Mouse (Mus musculus) stomach, embryonic 14.5 days (tissue): ENCODE measurements around the gene Tapt1. TPM values are rescaled to one million over a fixed set of nuclear protein-coding genes. Genes with fewer than 3 reads are reported as not detected.
"Not testable (repeated sequence)": the region's sequence is repeated elsewhere in the genome, so short reads cannot be mapped to it uniquely, and the experiment has no call there.

Source experiments
- ATAC-seq: fragments of 200-750 bp; cut with Nextera tagmentation; 2 replicates; pipeline ENCODE4 v1.8.0; 2017; ENCODE audit warnings: low read depth, moderate TSS enrichment; ENCODE audit not compliant: insufficient number of reproducible peaks, insufficient read depth, low FRiP score
- H3K27ac ChIP-seq: fragments of 300-500 bp; sonication (generic); 2 replicates; pipeline ENCODE4 v1.5.1; 2014; ENCODE audit warnings: mild to moderate bottlenecking, low read length, moderate library complexity, mixed read lengths
- H3K27me3 ChIP-seq: fragments of 300-500 bp; sonication (generic); 2 replicates; pipeline ENCODE4 v1.6.1; 2014; ENCODE audit warnings: low read length, control low read depth, mixed read lengths; ENCODE audit not compliant: control insufficient read depth, insufficient read depth
- H3K36me3 ChIP-seq: fragments of 300-500 bp; sonication (generic); 2 replicates; pipeline ENCODE4 v1.6.1; 2014; ENCODE audit warnings: mild to moderate bottlenecking, control low read depth, low read length, moderate library complexity, mixed read lengths; ENCODE audit not compliant: control insufficient read depth, insufficient read depth
- H3K4me1 ChIP-seq: fragments of 300-500 bp; sonication (generic); 2 replicates; pipeline ENCODE4 v1.6.1; 2014; ENCODE audit warnings: low read length, control low read depth, mixed read lengths; ENCODE audit not compliant: control insufficient read depth, insufficient read depth
- H3K4me2 ChIP-seq: fragments of 300-500 bp; sonication (generic); replicated peaks from 2 replicates; pipeline ENCODE4 v1.6.1; 2014; ENCODE audit warnings: low read depth, low read length, control low read depth
- H3K4me3 ChIP-seq: fragments of 300-500 bp; sonication (generic); 2 replicates; pipeline ENCODE4 v1.5.1; 2014; ENCODE audit warnings: low read depth, low read length, control low read depth
- H3K9ac ChIP-seq: fragments of 300-500 bp; sonication (generic); replicated peaks from 2 replicates; pipeline ENCODE4 v1.6.1; 2014; ENCODE audit warnings: low read depth, mild to moderate bottlenecking, control low read depth, low read length, moderate library complexity, mixed read lengths
- H3K9me3 ChIP-seq: fragments of 300-500 bp; sonication (generic); 2 replicates; pipeline ENCODE4 v1.6.1; 2016; ENCODE audit warnings: low read depth, low read length, control low read depth; ENCODE audit not compliant: control insufficient read depth
- WGBS: fragments of 180-500 bp; shearing (Covaris S2); extraction: QIAGEN DNeasy Blood & Tissue Kit; methylation state at CpG from one replicate; pipeline ENCODE4 v1.1.7; 2014; 5-methylcytosine and 5-hydroxymethylcytosine counted together
- polyA plus RNA-seq: library from polyadenylated mRNA; unstranded; fragments of >200 nt; fragmentation: Nextera tagmentation; extraction: Ambion mirVana; gene quantifications from 2 replicates; pipeline ENCODE4 v1.2.1, GENCODE M21; 2014

The Tapt1 gene
- polyA plus RNA-seq = 34.0 and 38.1 TPM in 2 replicates

GRCm38 (mm10) chr5:44226521-44227461, at the start of gene Tapt1:
Tapt1 (minus strand) TSS chr5:44226626.
- H3K4me3 ChIP-seq = peak within 1 kb of the TSS; percentile 87
- under 1% methylated on average over 78 of the region's 121 CpGs for WGBS
- no peaks in the 10 kb centered on the region for H3K36me3 ChIP-seq
- no peaks in the 10 kb centered on the region for H3K9me3 ChIP-seq
- H3K27me3 ChIP-seq = no peaks in the 10 kb centered on the region
- peak within 1 kb of the TSS; percentile 84 for H3K4me2 ChIP-seq
- peaks cover 15% of the 10 kb centered on the region; the same call in 1 of the 2 replicates for H3K4me1 ChIP-seq
- H3K27ac ChIP-seq = peak within 1 kb of the TSS; percentile 87
- peak; percentile 96 for ATAC-seq
- peak within 1 kb of the TSS; percentile 96 for H3K9ac ChIP-seq

- no peak overlapping the region for H3K9ac ChIP-seq
- WGBS = 77% methylated on average over 4 of the region's 4 CpGs
- H3K4me1 ChIP-seq = no peaks in the 10 kb centered on the region
- H3K4me2 ChIP-seq = no peak overlapping the region
- H3K9me3 ChIP-seq = no peaks in the 10 kb centered on the region
- no peaks in the 10 kb centered on the region for H3K36me3 ChIP-seq
- H3K4me3 ChIP-seq = no peak overlapping the region
- no peak for ATAC-seq
- no peak overlapping the region for H3K27ac ChIP-seq
- H3K27me3 ChIP-seq = no peaks in the 10 kb centered on the region
Measured at GRCm38 (mm10) chr5:44271564-44271963, 45.1 kb upstream of the Tapt1 start.

- H3K9me3 ChIP-seq = not testable (repeated sequence)
Measured at GRCm38 (mm10) chr5:44268524-44268923, 42.1 kb upstream of the Tapt1 start.

GRCm38 (mm10) chr5:44261691-44262090, 35.3 kb upstream of the Tapt1 start:
- ATAC-seq = no peak
- WGBS = 67% methylated on average over 5 of the region's 5 CpGs

More at GRCm38 (mm10) chr5:44268524-44268923, 42.1 kb upstream of the Tapt1 start:
- not testable (repeated sequence) for H3K36me3 ChIP-seq, H3K4me1 ChIP-seq, H3K4me2 ChIP-seq, H3K9ac ChIP-seq, H3K4me3 ChIP-seq, H3K27ac ChIP-seq, ATAC-seq, H3K27me3 ChIP-seq
- 48% methylated on average over 2 of the region's 3 CpGs for WGBS

GRCm38 (mm10) chr5:44261172-44261571, 34.7 kb upstream of the Tapt1 start:
- H3K4me2 ChIP-seq = no peak overlapping the region
- no peak overlapping the region for H3K27ac ChIP-seq
- H3K4me1 ChIP-seq = no peaks in the 10 kb centered on the region
- no peaks in the 10 kb centered on the region for H3K27me3 ChIP-seq
- no peaks in the 10 kb centered on the region for H3K9me3 ChIP-seq
- no peak overlapping the region for H3K4me3 ChIP-seq
- H3K9ac ChIP-seq = no peak overlapping the region
- ATAC-seq = no peak
- H3K36me3 ChIP-seq = no peaks in the 10 kb centered on the region
- WGBS = 61% methylated on average over 3 of the region's 3 CpGs

More at GRCm38 (mm10) chr5:44261691-44262090, 35.3 kb upstream of the Tapt1 start:
- H3K27ac ChIP-seq = no peak overlapping the region
- no peak overlapping the region for H3K9ac ChIP-seq
- no peaks in the 10 kb centered on the region for H3K36me3 ChIP-seq
- no peaks in the 10 kb centered on the region for H3K27me3 ChIP-seq
- no peaks in the 10 kb centered on the region for H3K9me3 ChIP-seq
- no peaks in the 10 kb centered on the region for H3K4me1 ChIP-seq
- no peak overlapping the region for H3K4me2 ChIP-seq
- H3K4me3 ChIP-seq = no peak overlapping the region

GRCm38 (mm10) chr5:44259678-44260077, 33.3 kb upstream of the Tapt1 start:
- Histone ChIP-seq H3K9ac (no peak overlapping the region), H3K9me3 (no peaks in the 10 kb centered on the region), H3K27me3 (no peaks in the 10 kb centered on the region), H3K4me2 (no peak overlapping the region), H3K36me3 (no peaks in the 10 kb centered on the region), H3K27ac (no peak overlapping the region), H3K4me3 (no peak overlapping the region), H3K4me1 (no peaks in the 10 kb centered on the region)
- ATAC-seq = no peak
- WGBS = 79% methylated on average over 3 of the region's 3 CpGs

GRCm38 (mm10) chr5:44258163-44258562, 31.7 kb upstream of the Tapt1 start:
- H3K27me3 ChIP-seq = no peaks in the 10 kb centered on the region
- no peak for ATAC-seq
- H3K9me3 ChIP-seq = no peaks in the 10 kb centered on the region
- WGBS = 44% methylated on average over 1 of the region's 1 CpGs
- H3K4me1 ChIP-seq = no peaks in the 10 kb centered on the region
- no peak overlapping the region for H3K27ac ChIP-seq
- no peak overlapping the region for H3K9ac ChIP-seq
- no peak overlapping the region for H3K4me3 ChIP-seq
- H3K4me2 ChIP-seq = no peak overlapping the region
- no peaks in the 10 kb centered on the region for H3K36me3 ChIP-seq

- Histone ChIP-seq H3K9ac (no peak overlapping the region), H3K4me1 (no peaks in the 10 kb centered on the region), H3K4me2 (no peak overlapping the region), H3K4me3 (no peak overlapping the region), H3K27ac (no peak overlapping the region), H3K36me3 (no peaks in the 10 kb centered on the region), H3K27me3 (no peaks in the 10 kb centered on the region), H3K9me3 (no peaks in the 10 kb centered on the region)
- WGBS = 87% methylated on average over 4 of the region's 4 CpGs
- ATAC-seq = no peak
Measured at GRCm38 (mm10) chr5:44257401-44257800, 31.0 kb upstream of the Tapt1 start.
